Mouse (Mus musculus): ENCODE measurements around the gene Bcas1. TPM values are rescaled to one million over a fixed set of nuclear protein-coding genes. Genes with fewer than 3 reads are reported as not detected.

Bcas1 gene
- polyA plus RNA-seq, 1 experiment from 2014 or later = 15.7 TPM

- H3K9ac ChIP-seq = no peak overlapping the region
- no peak overlapping the region for H3K27ac ChIP-seq (replicated peaks)
- no peak overlapping the region for H3K4me2 ChIP-seq
- no peaks in the 10 kb centered on the region for H3K9me3 ChIP-seq
- ATAC-seq (ENCODE audit: low read depth) = no peak
- H3K4me3 ChIP-seq = no peak overlapping the region
- WGBS = 96% methylated on average over 1 of the region's 1 CpGs
- no peaks in the 10 kb centered on the region for H3K4me1 ChIP-seq (replicated peaks)
- H3K36me3 ChIP-seq = no peaks in the 10 kb centered on the region
- H3K27me3 ChIP-seq = no peaks in the 10 kb centered on the region
Measured at GRCm38 (mm10) chr2:170384770-170385169, 42.9 kb downstream of the Bcas1 start.

DNA sequence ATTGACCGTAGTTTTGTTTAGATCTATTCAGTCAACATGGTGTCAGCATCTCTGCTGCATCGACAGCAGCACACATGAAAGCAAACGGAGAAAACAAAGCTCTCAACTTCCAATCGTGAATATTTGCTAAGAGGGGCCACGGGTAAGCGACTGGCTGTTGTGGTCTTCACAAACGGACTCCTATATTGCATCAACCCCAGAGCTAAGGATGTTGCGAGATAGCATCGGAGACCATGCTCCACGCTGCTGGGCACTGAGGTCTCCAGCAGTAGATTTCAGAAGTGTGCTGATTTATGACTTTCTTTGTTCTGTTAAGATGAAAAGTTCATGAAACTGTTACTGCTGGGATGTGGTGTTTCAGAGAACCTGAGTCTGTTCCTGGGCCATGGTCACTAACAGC, 54.3 kb downstream of the Bcas1 start:
- ATAC-seq (ENCODE audit: low read depth) = no peak
- Histone ChIP-seq H3K9me3 (no peaks in the 10 kb centered on the region), H3K9ac (no peak overlapping the region), H3K27me3 (no peaks in the 10 kb centered on the region), H3K4me3 (no peak overlapping the region), H3K36me3 (no peaks in the 10 kb centered on the region), H3K4me1 (replicated peaks) (no peaks in the 10 kb centered on the region), H3K4me2 (no peak overlapping the region), H3K27ac (replicated peaks) (no peak overlapping the region)
- 93% methylated on average over 10 of the region's 10 CpGs for WGBS

DNA sequence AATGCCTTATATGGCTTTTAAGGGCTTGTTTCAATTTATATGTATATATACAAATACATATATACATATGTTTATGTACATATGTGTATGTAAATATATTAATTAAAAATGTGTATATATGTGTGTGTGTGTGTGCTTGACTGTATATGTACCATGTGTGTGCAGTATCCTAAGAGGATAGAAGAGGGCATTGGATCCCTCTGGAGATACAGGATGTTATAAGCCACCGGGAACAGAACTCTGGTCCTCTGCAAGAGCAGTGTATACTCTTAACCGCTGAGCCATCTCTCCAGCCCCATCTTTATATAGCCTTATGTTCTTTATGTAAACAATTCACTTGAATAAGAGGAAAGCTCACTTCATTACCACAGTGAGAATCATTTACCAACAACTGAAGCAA, 62.0 kb downstream of the Bcas1 start:
- Histone ChIP-seq H3K4me2 (no peak overlapping the region), H3K9me3 (no peaks in the 10 kb centered on the region), H3K9ac (no peak overlapping the region), H3K4me3 (no peak overlapping the region), H3K27me3 (no peaks in the 10 kb centered on the region), H3K27ac (replicated peaks) (no peak overlapping the region), H3K36me3 (no peaks in the 10 kb centered on the region), H3K4me1 (replicated peaks) (no peaks in the 10 kb centered on the region)
- ATAC-seq (ENCODE audit: low read depth) = no peak
- WGBS = 95% methylated on average over 2 of the region's 2 CpGs

DNA sequence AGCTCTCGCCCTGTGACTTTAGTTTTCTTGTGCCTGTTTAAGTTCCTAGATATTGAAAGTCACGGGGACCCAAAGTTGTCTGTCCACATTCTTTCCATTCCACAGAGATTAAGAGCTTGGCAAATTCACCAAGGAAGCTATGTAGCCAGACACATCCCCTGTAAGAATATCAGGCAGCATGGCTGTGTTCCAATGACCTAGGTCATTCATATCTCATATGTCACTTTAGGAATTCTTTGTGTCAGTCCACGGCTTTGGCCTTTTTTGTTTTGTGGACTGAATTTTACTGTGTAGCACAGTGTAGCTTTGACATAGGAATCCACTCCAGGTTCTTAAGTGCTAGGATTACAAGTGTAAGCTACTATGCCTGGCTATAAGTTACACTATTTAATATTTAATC, 62.4 kb downstream of the Bcas1 start:
- Histone ChIP-seq H3K4me3 (no peak overlapping the region), H3K27me3 (no peaks in the 10 kb centered on the region), H3K36me3 (no peaks in the 10 kb centered on the region), H3K4me1 (replicated peaks) (no peaks in the 10 kb centered on the region), H3K9me3 (no peaks in the 10 kb centered on the region), H3K4me2 (no peak overlapping the region), H3K9ac (no peak overlapping the region), H3K27ac (replicated peaks) (no peak overlapping the region)
- no peak for ATAC-seq (ENCODE audit: low read depth)
- 87% methylated on average over 3 of the region's 3 CpGs for WGBS

- H3K4me3 ChIP-seq = no peak overlapping the region
- no peaks in the 10 kb centered on the region for H3K36me3 ChIP-seq
- no peak overlapping the region for H3K9ac ChIP-seq
- no peaks in the 10 kb centered on the region for H3K9me3 ChIP-seq
- no peak overlapping the region for H3K27ac ChIP-seq (replicated peaks)
- 58% methylated on average over 16 of the region's 16 CpGs for WGBS
- peaks cover 4% of the 10 kb centered on the region; the same call in 1 of the 2 replicates for H3K4me1 ChIP-seq (replicated peaks)
- H3K4me2 ChIP-seq = no peak overlapping the region
- H3K27me3 ChIP-seq = no peaks in the 10 kb centered on the region
- ATAC-seq (ENCODE audit: low read depth) = no peak
Measured at GRCm38 (mm10) chr2:170356667-170357374, 70.8 kb downstream of the Bcas1 start.

GRCm38 (mm10) chr2:170354963-170355367, 72.7 kb downstream of the Bcas1 start:
- H3K4me3 ChIP-seq = peak overlapping the region; percentile 24
- no peaks in the 10 kb centered on the region for H3K27me3 ChIP-seq
- peak; percentile 58 for ATAC-seq (ENCODE audit: low read depth)

GRCm38 (mm10) chr2:170352273-170352672, 75.4 kb downstream of the Bcas1 start:
- WGBS = 95% methylated on average over 4 of the region's 4 CpGs

More at GRCm38 (mm10) chr2:170354963-170355367, 72.7 kb downstream of the Bcas1 start:
- no peak overlapping the region for H3K27ac ChIP-seq (replicated peaks)
- peaks cover 4% of the 10 kb centered on the region; the same call in 1 of the 2 replicates for H3K4me1 ChIP-seq (replicated peaks)
- no peaks in the 10 kb centered on the region for H3K36me3 ChIP-seq
- WGBS = 16% methylated on average over 10 of the region's 10 CpGs
- peak overlapping the region; percentile 50 for H3K4me2 ChIP-seq
- peak overlapping the region; percentile 59; the same call in 1 of the 2 replicates for H3K9ac ChIP-seq
- H3K9me3 ChIP-seq = no peaks in the 10 kb centered on the region

GRCm38 (mm10) chr2:170351847-170352246, 75.8 kb downstream of the Bcas1 start:
- no peak overlapping the region for H3K9ac ChIP-seq
- 85% methylated on average over 6 of the region's 6 CpGs for WGBS

More at GRCm38 (mm10) chr2:170352273-170352672, 75.4 kb downstream of the Bcas1 start:
- Histone ChIP-seq H3K27ac (replicated peaks) (no peak overlapping the region), H3K4me1 (replicated peaks) (peaks cover 4% of the 10 kb centered on the region; the same call in 1 of the 2 replicates), H3K36me3 (no peaks in the 10 kb centered on the region), H3K27me3 (no peaks in the 10 kb centered on the region), H3K9ac (no peak overlapping the region), H3K4me2 (no peak overlapping the region), H3K9me3 (no peaks in the 10 kb centered on the region), H3K4me3 (no peak overlapping the region)
- no peak for ATAC-seq (ENCODE audit: low read depth)

GRCm38 (mm10) chr2:170349784-170350183, 77.9 kb downstream of the Bcas1 start:
- peaks cover 20% of the 10 kb centered on the region for H3K4me1 ChIP-seq (replicated peaks)
- H3K4me2 ChIP-seq = no peak overlapping the region
- H3K9ac ChIP-seq = no peak overlapping the region
- ATAC-seq (ENCODE audit: low read depth) = no peak
- H3K4me3 ChIP-seq = no peak overlapping the region
- WGBS = 93% methylated on average over 5 of the region's 5 CpGs
- H3K27me3 ChIP-seq = no peaks in the 10 kb centered on the region
- no peak overlapping the region for H3K27ac ChIP-seq (replicated peaks)
- no peaks in the 10 kb centered on the region for H3K9me3 ChIP-seq
- no peaks in the 10 kb centered on the region for H3K36me3 ChIP-seq

More at GRCm38 (mm10) chr2:170351847-170352246, 75.8 kb downstream of the Bcas1 start:
- no peak overlapping the region for H3K27ac ChIP-seq (replicated peaks)
- H3K4me2 ChIP-seq = no peak overlapping the region
- no peak overlapping the region for H3K4me3 ChIP-seq
- H3K27me3 ChIP-seq = no peaks in the 10 kb centered on the region
- H3K36me3 ChIP-seq = no peaks in the 10 kb centered on the region
- ATAC-seq (ENCODE audit: low read depth) = no peak
- H3K4me1 ChIP-seq (replicated peaks) = peaks cover 4% of the 10 kb centered on the region; the same call in 1 of the 2 replicates
- no peaks in the 10 kb centered on the region for H3K9me3 ChIP-seq

- Histone ChIP-seq H3K9ac (no peak overlapping the region), H3K27me3 (no peaks in the 10 kb centered on the region), H3K36me3 (no peaks in the 10 kb centered on the region), H3K4me2 (no peak overlapping the region), H3K4me3 (no peak overlapping the region), H3K9me3 (no peaks in the 10 kb centered on the region), H3K27ac (replicated peaks) (no peak overlapping the region), H3K4me1 (replicated peaks) (peaks cover 26% of the 10 kb centered on the region)
- no peak for ATAC-seq (ENCODE audit: low read depth)
- WGBS = 83% methylated on average over 19 of the region's 19 CpGs
Measured at GRCm38 (mm10) chr2:170349096-170349495, 78.5 kb downstream of the Bcas1 start.

- no peak overlapping the region for H3K4me3 ChIP-seq
- ATAC-seq (ENCODE audit: low read depth) = no peak
- no peaks in the 10 kb centered on the region for H3K27me3 ChIP-seq
- no peaks in the 10 kb centered on the region for H3K36me3 ChIP-seq
- 41% methylated on average over 8 of the region's 8 CpGs for WGBS
- H3K27ac ChIP-seq (replicated peaks) = no peak overlapping the region
- no peak overlapping the region for H3K4me2 ChIP-seq
- no peaks in the 10 kb centered on the region for H3K9me3 ChIP-seq
- H3K9ac ChIP-seq = no peak overlapping the region
- H3K4me1 ChIP-seq (replicated peaks) = peaks cover 34% of the 10 kb centered on the region
Measured at GRCm38 (mm10) chr2:170347131-170347765, 80.4 kb downstream of the Bcas1 start.

DNA sequence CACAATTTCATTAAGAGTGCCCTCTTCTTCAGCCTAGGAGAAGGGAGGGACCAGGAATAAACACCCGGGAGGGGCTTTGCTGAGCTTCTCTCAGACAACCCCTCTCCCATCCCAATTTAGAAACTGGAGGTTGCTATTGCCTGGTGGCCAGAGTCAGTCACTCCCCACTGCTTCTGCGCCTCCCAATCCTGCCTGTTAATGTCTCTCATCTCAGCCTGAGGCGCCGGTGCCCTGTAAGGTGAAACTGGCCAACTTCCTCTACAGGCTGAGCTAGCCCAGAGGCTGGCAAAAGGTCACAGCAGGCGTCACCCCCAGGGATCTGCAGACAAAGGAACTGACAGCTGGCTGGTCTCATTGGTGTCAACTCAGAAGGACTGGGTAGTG, 82.2 kb downstream of the Bcas1 start:
- Histone ChIP-seq H3K36me3 (no peaks in the 10 kb centered on the region), H3K4me3 (no peak overlapping the region), H3K27me3 (no peaks in the 10 kb centered on the region), H3K9me3 (no peaks in the 10 kb centered on the region), H3K9ac (peak overlapping the region; percentile 31; the same call in 1 of the 2 replicates), H3K27ac (replicated peaks) (peak overlapping the region; percentile 49; the same call in 1 of the 2 replicates), H3K4me1 (replicated peaks) (peaks cover 34% of the 10 kb centered on the region), H3K4me2 (peak overlapping the region; percentile 17; the same call in 1 of the 2 replicates)
- ATAC-seq (ENCODE audit: low read depth) = no peak
- WGBS = 4% methylated on average over 5 of the region's 5 CpGs

Data from neural tube, embryonic 13.5 days (tissue).